Mouse (Mus musculus) c-Kit-positive CD71-positive TER-119-positive erythroid progenitor cells, embryonic 14.5 days (primary cell): ENCODE data around the gene Osbp.

ENCODE experiments used
- DNase-seq: peaks from one replicate; pipeline ENCODE4 v3.0.0-alpha.2; 2013; ENCODE audit warnings: low spot score

Gene Osbp

DNA sequence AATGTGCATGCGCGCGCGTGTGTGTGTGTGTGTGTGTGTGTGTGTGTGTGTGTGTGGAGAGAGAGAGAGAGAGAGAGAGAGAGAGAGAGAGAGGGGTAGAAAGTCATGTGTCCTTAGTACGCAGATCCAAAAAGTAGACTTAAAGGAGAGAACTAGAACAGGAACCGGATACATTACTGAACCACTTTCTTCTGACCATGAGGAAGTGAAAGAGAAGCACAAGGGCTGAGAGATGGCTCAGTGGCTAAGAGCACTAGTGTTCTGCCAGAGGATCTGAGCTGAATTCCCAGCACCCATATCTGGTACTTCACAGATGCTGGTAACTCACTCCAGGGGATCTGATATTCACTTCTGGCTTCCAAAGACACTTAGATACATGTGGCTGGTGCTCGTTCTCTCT, 23.6 kb downstream of the Osbp start:
- DNase-seq, result no peak

DNA sequence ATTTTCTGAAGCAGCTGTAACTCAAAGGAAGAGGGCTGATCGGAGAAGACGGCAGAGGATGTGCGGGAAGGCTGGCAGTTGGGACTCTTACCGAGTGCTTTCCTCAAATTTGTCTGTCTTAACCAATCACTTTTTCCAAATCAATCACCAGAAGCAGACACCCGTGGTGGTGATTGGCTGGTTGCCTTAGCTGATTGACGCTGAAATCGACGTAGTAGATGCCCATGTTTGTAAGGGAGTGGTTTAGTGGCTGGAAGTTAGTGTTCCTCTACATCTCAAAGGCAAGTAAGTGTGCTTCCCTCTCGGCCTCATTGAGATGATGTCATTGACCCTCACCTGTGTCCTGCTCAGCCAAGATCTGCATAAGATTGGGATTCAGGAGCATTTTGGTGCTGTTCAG, 26.3 kb downstream of the Osbp start:
- DNase-seq, result no peak

DNA sequence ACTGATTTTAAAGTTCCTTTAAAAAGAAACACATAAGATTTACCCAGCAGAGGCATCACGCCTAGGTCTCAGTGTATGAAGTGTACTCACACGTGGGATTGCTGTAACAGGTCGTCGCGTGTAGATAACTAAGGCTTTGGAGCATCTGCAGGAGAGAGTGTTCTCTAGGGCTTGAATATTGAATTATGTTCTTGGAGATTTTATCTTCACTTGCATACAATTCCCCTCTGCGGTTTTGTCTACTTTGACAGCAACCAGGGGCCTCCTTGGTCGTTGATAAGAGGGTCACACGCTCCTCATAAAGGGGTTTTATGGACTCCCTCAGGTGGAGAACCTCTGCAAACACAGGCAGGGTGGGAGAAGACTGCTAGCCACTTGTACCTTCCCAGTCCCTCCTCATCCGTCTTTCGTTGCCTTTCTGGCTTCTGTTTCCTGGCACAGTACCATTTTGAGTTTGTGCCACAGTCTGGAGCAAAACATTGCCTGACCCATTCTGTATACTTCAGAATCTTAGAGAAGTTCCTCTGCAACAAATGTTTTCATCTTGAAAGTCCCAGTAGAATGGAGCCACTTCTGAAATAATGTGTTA, 26.8 kb downstream of the Osbp start:
- no peak for DNase-seq

DNA sequence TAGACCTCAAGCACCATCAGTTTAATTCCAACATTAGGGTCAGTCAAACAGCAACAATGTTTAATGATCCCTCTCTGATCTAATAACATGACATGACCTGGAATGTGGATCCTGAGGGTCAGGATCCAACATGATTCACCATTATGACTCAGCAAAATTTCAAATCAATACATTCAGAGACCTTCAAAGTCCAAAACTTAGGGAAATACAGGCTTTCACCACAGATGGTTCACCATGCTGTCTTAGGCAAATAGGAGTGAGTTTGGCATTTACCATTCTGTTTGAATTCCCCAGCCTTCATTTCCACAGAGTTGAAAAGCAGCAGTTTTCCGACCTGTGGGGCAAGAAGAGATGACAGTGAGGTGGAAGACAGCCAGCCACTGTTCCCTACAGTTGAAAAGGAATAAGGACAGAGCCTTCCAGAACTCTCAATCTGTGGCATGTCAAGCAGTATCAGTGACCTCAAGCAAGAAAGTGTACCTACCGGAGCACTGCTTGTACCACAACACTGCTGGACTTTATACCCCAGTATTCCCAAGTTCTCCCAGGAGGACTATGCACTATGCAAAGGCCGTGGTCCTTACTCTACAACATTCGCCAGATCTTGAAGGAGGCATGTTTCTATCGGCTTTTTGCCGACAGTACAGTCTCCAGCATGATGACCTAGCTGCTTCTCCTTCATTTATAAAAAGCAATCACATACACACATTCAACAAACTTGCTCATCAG, 29.1 kb downstream of the Osbp start:
- no peak for DNase-seq

DNA sequence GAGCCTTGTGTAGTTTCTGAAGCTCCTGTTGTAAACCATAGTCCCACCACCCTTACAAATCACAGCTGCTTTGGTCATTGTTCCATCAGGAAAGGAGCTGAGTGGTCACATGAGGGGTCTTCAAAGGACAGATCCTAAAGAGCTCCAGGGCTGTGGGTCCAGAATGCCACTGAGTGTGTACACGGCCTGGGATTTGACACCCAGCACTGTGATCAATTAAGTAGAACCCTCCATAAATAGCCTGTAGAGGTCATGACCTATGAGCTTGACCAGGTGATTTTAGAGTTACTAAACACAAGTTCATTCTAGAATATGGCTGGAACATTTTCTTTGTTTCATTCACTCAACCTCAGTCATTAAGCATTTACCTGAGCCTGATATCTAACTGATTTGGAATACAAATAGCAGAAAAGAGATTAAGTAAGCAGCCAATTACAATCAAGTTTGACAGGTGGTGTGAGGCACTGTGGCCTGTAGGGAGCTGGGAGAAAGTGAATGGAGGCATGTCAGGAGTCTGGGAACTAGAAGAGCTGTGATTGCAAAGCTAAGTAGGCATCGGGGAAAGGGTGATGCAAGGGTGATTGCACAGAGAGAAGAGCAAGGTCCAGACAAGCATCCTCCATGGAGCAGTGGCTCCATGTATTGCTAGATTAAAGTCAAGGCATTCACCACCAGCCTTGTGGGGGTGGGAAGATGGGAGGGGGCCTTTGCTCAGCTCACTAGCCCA, 30.1 kb downstream of the Osbp start:
- no peak for DNase-seq

DNA sequence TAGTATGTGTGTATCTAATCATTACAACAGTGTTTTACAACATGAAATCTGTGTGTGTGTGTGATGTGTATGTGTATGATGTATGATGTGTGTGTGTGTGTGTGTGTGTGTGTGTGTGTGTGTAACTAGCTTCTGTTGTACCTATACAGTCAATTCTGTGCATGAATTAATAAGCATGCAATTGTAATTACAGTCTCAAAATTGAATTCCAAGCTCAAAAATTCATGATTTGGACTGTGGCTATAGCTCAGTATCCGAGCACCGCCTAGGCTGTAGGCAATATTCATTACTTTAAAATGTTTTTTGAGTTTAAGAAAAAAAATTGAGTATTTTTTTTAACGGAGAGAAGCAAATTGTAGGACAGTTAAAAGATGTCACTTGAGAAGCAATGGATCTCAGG, 35.9 kb downstream of the Osbp start:
- no peak for DNase-seq

DNA sequence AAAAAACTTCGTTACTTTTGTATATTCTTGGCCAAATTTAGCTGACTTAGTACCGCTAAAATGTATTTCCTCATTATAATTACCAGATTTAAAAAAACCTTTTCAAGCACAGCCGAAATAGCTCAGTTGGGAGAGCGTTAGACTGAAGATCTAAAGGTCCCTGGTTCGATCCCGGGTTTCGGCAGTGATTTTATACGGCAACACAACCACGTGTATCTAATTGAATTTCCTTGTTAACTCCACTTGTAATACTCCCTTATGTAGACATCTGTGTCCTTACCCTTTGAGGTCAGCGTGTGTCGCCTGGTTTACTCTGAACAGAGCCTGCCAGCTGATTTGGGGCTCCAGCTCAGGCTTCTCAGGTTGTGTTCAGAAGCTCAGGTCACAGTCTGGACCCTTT, 36.4 kb downstream of the Osbp start:
- DNase-seq, result peak; percentile 77

DNA sequence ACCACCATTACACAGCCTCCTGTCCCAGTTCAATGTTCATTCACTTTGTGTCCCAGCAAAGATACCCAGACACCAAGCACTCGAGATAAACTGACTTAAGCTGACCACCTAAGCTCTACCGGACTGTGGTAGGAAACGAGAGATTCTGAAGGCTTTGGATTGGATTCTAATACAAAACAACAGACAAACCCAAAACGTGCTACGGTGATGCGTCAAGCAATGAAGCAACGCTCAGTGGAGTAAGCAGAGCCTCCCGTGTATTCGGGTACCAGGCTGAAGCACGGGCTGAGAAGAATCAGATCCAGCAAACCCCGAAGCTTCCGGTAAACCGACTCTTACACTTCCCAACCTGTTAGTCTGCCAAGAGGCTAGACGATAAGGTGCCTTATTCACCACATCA, 37.0 kb downstream of the Osbp start:
- peak; percentile 13 for DNase-seq

DNA sequence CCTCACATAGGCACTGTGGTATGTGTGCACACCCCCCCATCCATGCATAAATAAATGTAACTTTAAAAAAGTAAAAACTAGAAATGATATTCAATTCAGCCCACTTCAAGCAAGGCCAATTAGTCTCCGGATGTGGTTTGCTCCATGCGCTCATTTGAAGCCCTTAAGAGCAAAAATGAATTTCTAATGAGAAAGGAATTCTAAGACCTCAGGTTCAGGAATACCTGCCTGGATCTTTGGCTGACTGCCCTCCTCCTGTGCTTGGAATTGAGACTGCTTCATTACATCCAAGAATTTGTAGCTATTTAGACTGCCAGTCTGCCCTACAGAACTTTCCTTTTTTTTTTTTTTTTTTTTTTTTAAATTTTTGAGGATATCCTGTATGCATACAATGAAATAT, 37.8 kb downstream of the Osbp start:
- no peak for DNase-seq

DNA sequence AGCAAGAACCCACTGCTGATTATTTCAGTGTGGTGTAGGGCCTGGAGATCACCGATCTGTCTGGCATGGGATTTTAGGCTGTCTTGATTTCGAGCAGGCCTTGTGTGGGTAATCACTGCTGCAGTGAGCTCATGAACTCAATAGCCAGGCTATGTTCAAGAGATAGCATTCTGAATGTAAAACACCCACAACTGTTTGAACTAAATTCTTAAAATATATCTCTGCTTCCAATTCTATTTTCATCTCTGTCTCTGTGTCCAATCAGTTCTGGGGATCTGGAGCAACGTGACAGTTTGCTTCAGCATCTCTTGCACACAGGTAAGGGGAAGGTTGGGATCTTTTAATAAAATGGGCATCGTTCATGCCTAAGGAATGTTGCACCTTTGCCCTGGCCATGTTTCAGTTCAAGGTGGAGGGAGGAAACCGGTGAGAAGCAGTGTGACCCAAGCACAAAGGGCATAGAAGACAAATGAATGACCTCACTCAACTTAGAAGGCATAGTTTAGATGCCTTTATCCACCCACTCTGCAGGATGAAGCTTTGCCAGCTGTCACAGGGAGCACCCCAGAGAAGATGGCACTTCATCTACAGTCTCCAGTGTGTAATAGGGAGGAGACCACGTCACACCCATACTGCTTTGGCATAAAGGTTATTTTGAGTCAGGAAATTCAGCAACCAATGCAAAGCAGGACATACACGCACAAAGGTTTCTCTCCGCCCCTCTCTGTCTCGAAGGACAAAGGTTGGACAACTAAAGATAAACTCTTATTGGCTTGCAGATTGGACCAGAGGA, 38.7 kb downstream of the Osbp start:
- peak; percentile 50 for DNase-seq

DNA sequence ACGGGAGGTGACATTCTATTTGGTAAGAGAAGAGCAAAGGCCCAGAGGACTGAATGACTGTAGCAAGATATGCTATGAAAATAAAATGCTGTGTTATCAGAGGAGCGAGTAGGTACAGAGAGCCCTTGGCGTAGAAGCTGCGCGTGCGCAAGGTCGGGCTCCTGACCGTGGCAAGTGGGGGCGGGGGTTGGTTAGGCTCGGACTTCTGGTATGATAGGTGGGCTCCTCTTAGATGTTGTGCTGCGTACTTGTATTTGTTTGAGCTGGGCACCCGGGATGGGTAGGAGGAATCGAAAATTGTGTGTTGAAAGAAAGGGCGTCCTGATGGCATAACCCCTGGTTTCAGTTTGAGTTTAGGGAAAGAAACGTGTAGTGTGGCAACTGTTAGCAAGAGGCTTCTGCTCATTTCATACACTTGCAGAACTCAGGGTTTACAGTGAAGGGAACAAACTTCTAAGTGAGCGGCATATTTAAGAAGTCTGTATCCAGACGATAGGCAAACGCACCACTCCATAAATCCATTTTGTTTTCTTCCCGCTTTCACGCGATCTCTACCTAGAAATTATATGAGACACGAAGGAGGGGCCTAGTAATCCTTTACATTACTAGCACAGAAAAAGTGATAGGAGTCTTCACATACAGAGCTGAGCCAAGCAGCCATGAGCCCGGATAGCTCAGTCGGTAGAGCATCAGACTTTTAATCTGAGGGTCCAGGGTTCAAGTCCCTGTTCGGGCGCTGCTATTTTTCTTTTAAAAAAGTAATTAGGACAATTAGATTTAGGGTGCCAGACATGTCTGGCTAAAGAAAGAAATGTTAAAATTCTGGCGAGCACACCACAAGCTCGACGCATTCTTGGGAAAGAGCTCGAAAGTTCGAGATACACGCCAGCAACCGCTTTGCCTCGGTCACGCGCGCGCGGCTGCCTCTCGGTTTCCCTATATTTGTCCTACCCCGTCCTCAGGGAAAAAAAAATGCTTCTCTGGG, 39.9 kb downstream of the Osbp start:
- peak; percentile 96 for DNase-seq

DNA sequence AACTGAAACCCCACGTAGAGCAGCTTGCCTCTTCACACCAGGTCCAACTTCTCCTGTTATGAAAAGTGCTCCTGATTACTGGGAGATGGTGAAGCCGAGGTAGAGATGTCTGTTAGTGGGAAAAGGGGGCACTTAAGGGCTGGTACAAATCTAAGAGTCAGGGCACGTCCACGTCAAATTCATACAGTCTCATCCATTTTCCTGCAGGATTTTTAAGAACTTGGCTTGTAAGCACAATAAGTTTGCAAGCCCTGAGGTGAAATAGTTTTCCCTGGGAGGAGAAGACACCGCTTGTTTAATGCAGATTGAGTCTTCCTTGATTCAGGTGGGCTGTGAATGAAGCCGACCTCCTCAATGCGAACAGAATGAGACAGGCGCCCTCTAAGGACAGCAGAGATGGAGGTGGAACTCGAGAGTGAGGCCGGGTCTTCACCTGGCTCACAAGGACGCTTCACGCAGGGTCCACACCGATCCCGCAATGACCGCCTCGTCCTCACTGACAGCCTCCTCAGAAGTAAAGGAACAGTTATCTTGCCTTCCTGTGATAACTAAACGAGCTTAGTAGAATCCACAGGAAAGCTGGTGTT, 40.7 kb downstream of the Osbp start:
- peak; percentile 59 for DNase-seq

DNA sequence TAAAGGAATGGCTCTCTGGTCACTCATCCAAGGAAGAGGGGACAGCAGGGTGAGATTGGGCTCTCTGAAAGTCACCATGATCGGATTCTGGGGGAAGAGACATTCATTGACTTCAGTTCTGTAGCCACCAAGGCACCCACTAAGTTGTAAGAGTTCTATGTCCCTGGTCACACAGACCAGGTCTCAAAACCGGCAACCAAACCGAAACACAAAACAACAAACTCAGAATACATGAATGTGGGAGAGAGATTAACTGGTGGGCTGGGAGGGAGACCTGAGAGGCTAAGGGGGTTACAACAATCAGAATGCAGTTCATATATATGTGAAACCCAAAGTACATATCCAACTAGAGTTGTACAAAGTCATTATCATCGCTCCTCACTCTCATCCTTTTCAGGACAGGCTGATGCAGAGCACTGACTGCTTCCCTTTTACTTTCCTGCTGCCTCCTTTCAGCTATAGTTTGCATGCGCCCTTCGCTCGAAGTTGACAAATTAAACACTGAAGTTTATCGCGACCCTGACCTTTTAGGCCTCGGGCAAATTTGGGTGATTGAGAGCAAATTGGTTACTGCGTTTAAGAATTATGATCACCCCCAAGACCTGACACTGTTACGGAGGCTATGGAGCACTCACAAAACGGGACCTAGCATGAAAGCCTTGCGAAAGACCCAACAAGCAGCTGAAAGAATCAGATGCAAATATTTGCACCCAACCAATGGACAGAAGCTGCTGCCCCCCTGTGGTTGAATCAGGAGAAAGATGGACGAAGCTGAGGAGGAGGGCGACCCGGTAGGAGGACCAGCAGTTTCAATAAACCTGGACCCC, 41.6 kb downstream of the Osbp start:
- DNase-seq, result peak; percentile 78

DNA sequence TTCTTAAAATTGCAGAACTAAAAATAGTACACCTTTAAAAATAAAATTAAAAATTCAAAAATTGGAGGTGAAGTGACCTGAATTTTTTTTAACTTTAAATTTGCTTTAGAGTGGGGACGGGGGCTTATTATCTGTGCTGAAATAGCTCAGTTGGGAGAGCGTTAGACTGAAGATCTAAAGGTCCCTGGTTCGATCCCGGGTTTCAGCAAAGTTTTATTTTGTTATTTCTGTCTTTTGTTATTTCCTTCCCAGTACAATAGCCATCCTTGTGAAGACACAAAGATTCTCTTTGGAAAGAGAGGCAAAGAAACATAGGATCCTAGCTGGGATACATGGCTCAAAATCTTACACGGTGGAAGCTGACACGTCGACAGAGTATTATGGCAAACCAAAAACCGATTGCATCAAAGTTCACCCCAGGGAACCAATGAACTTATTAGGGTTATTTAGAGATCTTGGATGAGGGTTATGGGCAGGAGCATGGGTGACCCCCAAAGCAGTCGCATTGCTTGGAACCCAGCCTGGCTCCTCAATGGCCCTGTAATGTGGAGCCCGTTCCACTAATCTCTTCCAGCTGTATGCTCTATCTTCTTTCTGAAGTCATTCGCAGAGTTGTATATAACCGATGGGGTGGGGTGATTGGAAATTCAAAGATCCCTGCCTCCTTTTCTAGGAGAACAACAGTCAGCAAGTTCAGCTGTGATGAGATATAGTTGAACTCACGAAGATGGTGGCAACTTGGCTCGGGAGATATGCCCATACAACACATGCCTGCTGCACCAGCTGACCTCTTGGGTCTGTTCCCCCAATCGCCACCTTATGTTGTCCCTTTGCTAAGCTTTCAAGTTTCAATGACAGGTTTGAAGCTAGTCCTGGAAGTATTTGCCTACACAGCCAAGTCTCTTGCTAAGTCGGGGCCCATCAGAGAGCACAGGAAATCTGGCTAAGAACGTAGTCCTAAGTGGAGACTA, 43.0 kb downstream of the Osbp start:
- DNase-seq, result peak; percentile 65

DNA sequence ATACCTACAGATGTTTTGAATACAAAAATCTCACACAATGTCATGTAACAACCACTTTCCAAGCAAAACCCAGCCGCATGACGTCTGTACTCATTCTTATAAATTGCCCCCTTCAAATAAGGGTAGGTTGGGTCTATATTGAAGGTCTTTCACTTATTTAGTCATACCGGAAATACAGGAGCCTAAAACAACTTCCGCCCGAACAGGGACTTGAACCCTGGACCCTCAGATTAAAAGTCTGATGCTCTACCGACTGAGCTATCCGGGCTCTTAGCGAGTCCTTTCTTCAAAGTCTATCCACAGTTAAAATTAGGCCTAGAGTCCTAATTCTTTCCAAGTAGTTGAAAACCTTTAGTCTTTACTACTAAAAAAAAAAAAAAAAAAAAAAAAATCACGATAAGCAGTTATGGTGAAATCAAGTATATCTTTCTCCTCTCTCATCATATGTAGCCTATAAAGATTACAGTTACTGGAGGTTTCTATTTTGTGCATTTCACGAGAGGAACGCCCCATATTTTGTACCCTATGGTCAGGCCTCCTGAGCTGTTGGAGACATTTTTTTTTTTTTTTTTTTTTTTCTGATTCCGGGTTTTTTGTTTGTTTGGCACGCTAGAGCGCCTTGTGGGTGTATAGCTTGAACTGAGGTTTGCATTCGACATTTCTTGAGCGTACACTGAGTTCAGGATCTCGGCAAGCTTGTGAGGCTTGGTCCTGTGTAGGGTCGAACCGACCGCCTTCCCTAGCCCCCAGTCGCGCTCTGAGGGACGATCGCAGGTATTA, 44.0 kb downstream of the Osbp start:
- DNase-seq, result peak; percentile 89

DNA sequence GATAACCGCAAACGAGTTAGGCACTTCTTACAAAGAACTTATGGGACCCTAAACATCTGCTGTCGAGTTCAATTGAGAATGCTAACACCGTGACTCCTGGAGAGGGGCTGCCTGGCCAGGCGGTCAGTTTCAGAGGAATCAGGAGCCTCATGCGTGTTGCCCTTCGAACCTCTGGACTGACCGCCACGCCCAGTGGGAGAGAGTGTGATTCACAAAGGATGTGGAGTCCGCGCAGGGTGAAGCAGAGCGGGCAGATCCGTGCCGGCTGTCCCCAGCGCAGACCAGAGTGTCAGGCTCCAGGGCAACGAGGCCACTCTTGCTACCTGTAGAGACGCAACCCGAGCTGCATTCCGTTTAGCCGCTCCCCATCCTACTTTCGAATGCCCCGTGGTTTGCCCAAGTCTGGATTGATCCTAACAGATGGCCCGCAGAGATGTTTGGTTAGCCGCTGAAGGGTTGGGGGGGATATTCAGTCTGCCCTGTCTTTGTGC, 44.6 kb downstream of the Osbp start:
- peak; percentile 61 for DNase-seq

DNA sequence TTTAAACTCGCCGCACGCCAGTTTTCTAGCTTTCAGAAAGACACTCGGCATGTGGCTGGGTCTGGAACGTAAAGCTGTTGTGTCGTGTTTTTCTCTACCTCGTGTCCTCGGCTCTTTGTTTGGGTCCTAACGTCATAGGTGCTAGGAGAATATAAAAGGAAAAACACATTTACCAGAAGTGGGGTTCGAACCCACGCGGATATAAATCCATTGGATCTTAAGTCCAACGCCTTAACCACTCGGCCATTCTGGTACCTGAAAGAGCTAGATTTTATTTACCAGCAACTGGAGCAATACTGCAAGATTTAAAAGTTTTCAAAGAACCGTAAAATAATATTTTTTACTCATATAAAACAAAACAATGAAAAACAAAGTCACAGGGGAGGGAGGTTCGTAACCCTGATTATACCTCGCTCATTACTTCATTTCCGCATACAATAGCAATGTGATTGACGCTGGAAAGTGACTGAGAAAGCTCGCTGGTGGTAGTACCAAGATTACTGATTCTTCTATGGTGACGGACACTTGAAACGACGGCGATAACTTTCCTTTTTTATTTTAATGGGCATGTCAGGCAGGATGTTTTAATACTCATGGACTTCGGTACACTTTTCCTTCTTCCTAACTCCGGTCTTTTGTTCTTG, 45.3 kb downstream of the Osbp start:
- DNase-seq, result peak; percentile 96
